Mouse (Mus musculus): Measurements from ENCODE around the gene Rasgef1c. TPM values are rescaled to one million over a fixed set of nuclear protein-coding genes. Genes with fewer than 3 reads are reported as not detected.
A peak's percentile ranks its signal among the peaks of the same experiment; 100 is the strongest.

Gene Rasgef1c
- polyA plus RNA-seq, 1 experiment from 2014 or later = 0.18 TPM

- ATAC-seq (ENCODE audit: insufficient number of reproducible peaks, low FRiP score) = no peak
- H3K4me2 ChIP-seq = no peak overlapping the region
- H3K4me1 ChIP-seq (replicated peaks) = peaks cover 14% of the 10 kb centered on the region
- 92% methylated on average over 3 of the region's 3 CpGs for WGBS
- H3K27me3 ChIP-seq (replicated peaks) = no peaks in the 10 kb centered on the region
- no peak overlapping the region for H3K4me3 ChIP-seq
- peaks cover 59% of the 10 kb centered on the region for H3K36me3 ChIP-seq
- H3K9me3 ChIP-seq (replicated peaks) = no peaks in the 10 kb centered on the region
- H3K27ac ChIP-seq (ENCODE audit: poor library complexity, severe bottlenecking) = no peak overlapping the region
- H3K9ac ChIP-seq = no peak overlapping the region
Observed at GRCm38 (mm10) chr11:49883394-49883793, 18.2 kb upstream of the Rasgef1c start.

- Histone ChIP-seq H3K4me2 (no peak overlapping the region), H3K27me3 (replicated peaks) (0 out of 2 replicates have a peak, but pooled peaks cover 3% of the 10 kb centered on the region), H3K9me3 (replicated peaks) (no peaks in the 10 kb centered on the region), H3K36me3 (peaks cover 32% of the 10 kb centered on the region), H3K4me1 (replicated peaks) (no peaks in the 10 kb centered on the region), H3K9ac (no peak overlapping the region), H3K27ac (ENCODE audit: poor library complexity, severe bottlenecking) (no peak overlapping the region), H3K4me3 (no peak overlapping the region)
- no peak for ATAC-seq (ENCODE audit: insufficient number of reproducible peaks, low FRiP score)
- 74% methylated on average over 5 of the region's 5 CpGs for WGBS
Observed at GRCm38 (mm10) chr11:49888469-49888868, 13.2 kb upstream of the Rasgef1c start.

DNA sequence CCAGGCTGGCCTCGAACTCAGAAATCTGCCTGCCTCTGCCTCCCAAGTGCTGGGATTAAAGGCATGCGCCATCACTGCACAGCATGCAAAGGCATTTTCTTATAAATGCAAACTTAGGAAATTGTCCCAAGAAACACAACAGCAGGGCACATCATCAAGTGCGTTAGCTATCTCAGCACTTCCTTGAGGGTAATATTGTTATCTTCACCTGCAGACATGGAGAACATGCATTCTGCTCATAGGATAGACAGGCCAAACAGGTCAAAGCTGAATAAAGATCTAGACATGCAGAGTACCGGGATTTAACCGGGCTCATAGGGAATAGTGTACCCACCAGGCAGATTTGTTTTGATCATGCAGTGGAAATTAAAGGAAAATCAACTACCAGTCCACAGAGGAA, 9.6 kb upstream of the Rasgef1c start:
- no peaks in the 10 kb centered on the region for H3K9me3 ChIP-seq (replicated peaks)
- H3K4me1 ChIP-seq (replicated peaks) = 0 out of 2 replicates have a peak, but pooled peaks cover 5% of the 10 kb centered on the region
- H3K4me2 ChIP-seq = no peak overlapping the region
- H3K36me3 ChIP-seq = peaks cover 14% of the 10 kb centered on the region
- peaks cover 6% of the 10 kb centered on the region; the same call in 1 of the 2 replicates for H3K27me3 ChIP-seq (replicated peaks)
- WGBS = 82% methylated on average over 5 of the region's 5 CpGs
- ATAC-seq (ENCODE audit: insufficient number of reproducible peaks, low FRiP score) = no peak
- H3K4me3 ChIP-seq = no peak overlapping the region
- no peak overlapping the region for H3K27ac ChIP-seq (ENCODE audit: poor library complexity, severe bottlenecking)
- H3K9ac ChIP-seq = no peak overlapping the region

DNA sequence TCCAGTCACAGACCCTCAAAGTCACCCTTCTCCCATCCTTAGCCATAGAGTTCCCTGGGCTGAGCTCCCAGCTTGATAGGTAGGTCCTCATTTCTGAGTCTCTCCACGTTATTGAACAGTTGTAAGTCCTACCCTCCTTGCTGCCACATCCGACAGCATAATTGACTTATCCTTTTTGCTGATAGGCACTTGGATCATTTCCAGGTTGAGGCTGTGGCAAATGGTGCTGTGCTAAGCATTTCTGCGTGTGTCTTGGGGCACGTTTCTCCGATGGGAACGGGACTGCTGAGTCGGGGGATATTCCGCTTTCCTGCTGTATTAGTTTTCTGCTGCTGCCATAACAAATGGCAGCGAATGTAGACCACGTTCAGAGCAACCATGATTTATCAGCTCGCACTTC, 7.8 kb upstream of the Rasgef1c start:
- no peak overlapping the region for H3K4me2 ChIP-seq
- 0 out of 2 replicates have a peak, but pooled peaks cover 5% of the 10 kb centered on the region for H3K4me1 ChIP-seq (replicated peaks)
- H3K4me3 ChIP-seq = no peak overlapping the region
- ATAC-seq (ENCODE audit: insufficient number of reproducible peaks, low FRiP score) = no peak
- H3K27me3 ChIP-seq (replicated peaks) = peaks cover 11% of the 10 kb centered on the region
- H3K36me3 ChIP-seq = peaks cover 4% of the 10 kb centered on the region; the same call in 1 of the 2 replicates
- peaks cover 5% of the 10 kb centered on the region; the same call in 1 of the 2 replicates for H3K9me3 ChIP-seq (replicated peaks)
- no peak overlapping the region for H3K9ac ChIP-seq
- WGBS = 62% methylated on average over 11 of the region's 11 CpGs
- no peak overlapping the region for H3K27ac ChIP-seq (ENCODE audit: poor library complexity, severe bottlenecking)

- Histone ChIP-seq H3K4me1 (replicated peaks) (0 out of 2 replicates have a peak, but pooled peaks cover 5% of the 10 kb centered on the region), H3K27ac (ENCODE audit: poor library complexity, severe bottlenecking) (no peak overlapping the region), H3K4me2 (no peak overlapping the region), H3K9ac (no peak overlapping the region), H3K9me3 (replicated peaks) (peaks cover 5% of the 10 kb centered on the region; the same call in 1 of the 2 replicates), H3K4me3 (no peak overlapping the region), H3K27me3 (replicated peaks) (peaks cover 33% of the 10 kb centered on the region), H3K36me3 (no peaks in the 10 kb centered on the region)
- 43% methylated on average over 6 of the region's 6 CpGs for WGBS
- ATAC-seq (ENCODE audit: insufficient number of reproducible peaks, low FRiP score) = no peak
Observed at GRCm38 (mm10) chr11:49895966-49896590, 5.6 kb upstream of the Rasgef1c start.

- Histone ChIP-seq H3K4me3 (no peak overlapping the region), H3K4me1 (replicated peaks) (0 out of 2 replicates have a peak, but pooled peaks cover 9% of the 10 kb centered on the region), H3K36me3 (no peaks in the 10 kb centered on the region), H3K9ac (no peak overlapping the region), H3K27ac (ENCODE audit: poor library complexity, severe bottlenecking) (no peak overlapping the region), H3K27me3 (replicated peaks) (peaks cover 58% of the 10 kb centered on the region), H3K4me2 (no peak overlapping the region), H3K9me3 (replicated peaks) (peaks cover 5% of the 10 kb centered on the region; the same call in 1 of the 2 replicates)
- ATAC-seq (ENCODE audit: insufficient number of reproducible peaks, low FRiP score) = no peak
- 43% methylated on average over 6 of the region's 6 CpGs for whole genome bisulfite sequencing
Observed at GRCm38 (mm10) chr11:49900043-49900442, 1.6 kb upstream of the Rasgef1c start.

DNA sequence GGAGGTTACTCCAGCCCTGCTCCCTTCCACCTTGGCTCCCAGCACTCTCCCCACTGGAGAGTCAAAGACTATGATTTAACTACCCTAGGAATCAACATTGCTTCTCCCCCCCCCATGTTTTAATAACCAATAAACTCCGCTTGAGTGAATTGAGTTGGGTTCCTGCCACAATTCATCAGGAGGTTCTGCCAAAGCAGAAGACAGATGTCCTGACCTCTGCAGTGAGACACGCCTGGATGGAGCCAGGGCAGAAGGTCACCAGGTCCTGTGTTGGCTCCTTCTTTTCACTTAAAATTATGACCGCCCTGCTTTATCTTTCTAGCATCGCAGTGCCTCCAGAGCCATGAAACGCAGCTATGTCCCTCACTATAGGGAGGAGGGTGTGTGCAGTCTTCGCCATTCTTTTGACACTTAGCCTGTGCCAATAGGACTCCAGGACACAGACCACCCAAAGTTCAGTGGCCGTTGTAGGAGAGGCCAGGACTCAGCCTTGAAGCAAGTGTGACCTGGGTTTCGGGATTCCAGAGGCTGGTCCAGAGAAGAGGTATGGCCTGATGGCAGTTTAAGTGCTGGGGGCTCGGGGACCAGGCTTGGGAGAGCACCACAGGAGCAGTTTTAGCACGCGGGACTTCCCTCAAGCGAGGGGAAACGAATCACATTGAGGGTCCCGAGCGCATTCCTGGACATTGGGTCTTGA, 525 bp upstream of the Rasgef1c start:
- WGBS = 26% methylated on average over 15 of the region's 15 CpGs
- Histone ChIP-seq H3K4me2 (peak overlapping the region; percentile 100), H3K9ac (peak overlapping the region; percentile 82; the same call in 1 of the 2 replicates), H3K36me3 (no peaks in the 10 kb centered on the region), H3K27ac (ENCODE audit: poor library complexity, severe bottlenecking) (no peak overlapping the region), H3K4me1 (replicated peaks) (0 out of 2 replicates have a peak, but pooled peaks cover 9% of the 10 kb centered on the region), H3K4me3 (peak overlapping the region; percentile 70), H3K9me3 (replicated peaks) (peaks cover 5% of the 10 kb centered on the region; the same call in 1 of the 2 replicates), H3K27me3 (replicated peaks) (peaks cover 58% of the 10 kb centered on the region)
- ATAC-seq (ENCODE audit: insufficient number of reproducible peaks, low FRiP score) = no peak

- H3K36me3 ChIP-seq = no peaks in the 10 kb centered on the region
- H3K4me3 ChIP-seq = no peak overlapping the region
- no peak overlapping the region for H3K27ac ChIP-seq (ENCODE audit: poor library complexity, severe bottlenecking)
- 11% methylated on average over 7 of the region's 7 CpGs for WGBS
- peaks cover 57% of the 10 kb centered on the region for H3K27me3 ChIP-seq (replicated peaks)
- no peak overlapping the region for H3K4me2 ChIP-seq
- ATAC-seq (ENCODE audit: insufficient number of reproducible peaks, low FRiP score) = no peak
- no peak overlapping the region for H3K9ac ChIP-seq
- no peaks in the 10 kb centered on the region for H3K9me3 ChIP-seq (replicated peaks)
- H3K4me1 ChIP-seq (replicated peaks) = 0 out of 2 replicates have a peak, but pooled peaks cover 9% of the 10 kb centered on the region
Observed at GRCm38 (mm10) chr11:49903333-49903732, 1.7 kb downstream of the Rasgef1c start.

- Histone ChIP-seq H3K4me2 (no peak overlapping the region), H3K9ac (no peak overlapping the region), H3K9me3 (replicated peaks) (no peaks in the 10 kb centered on the region), H3K4me3 (no peak overlapping the region), H3K36me3 (no peaks in the 10 kb centered on the region), H3K4me1 (replicated peaks) (peaks cover 6% of the 10 kb centered on the region; the same call in 1 of the 2 replicates), H3K27ac (ENCODE audit: poor library complexity, severe bottlenecking) (no peak overlapping the region), H3K27me3 (replicated peaks) (peaks cover 55% of the 10 kb centered on the region)
- WGBS = 67% methylated on average over 15 of the region's 15 CpGs
- no peak for ATAC-seq (ENCODE audit: insufficient number of reproducible peaks, low FRiP score)
Observed at GRCm38 (mm10) chr11:49918521-49919180, 17.0 kb downstream of the Rasgef1c start.

DNA sequence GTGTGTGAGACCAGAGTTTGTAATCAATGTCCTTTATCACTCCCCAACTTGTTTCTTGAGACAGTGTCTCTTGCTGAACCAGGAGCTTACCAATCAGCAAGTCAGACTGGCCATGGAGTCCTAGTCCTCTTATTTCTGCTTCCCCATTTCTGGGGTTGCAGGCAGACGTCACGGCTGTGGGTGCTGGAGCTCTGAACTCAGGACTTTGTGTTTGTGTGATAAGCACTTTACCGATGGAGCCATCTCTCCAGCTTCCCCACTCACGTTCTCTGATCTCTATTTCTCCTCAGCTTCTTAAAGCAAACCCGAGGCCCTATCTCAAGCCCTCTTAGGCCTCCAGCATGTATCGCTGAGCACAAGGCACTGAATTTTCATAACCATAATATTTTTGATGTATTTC, 17.7 kb downstream of the Rasgef1c start:
- Histone ChIP-seq H3K36me3 (no peaks in the 10 kb centered on the region), H3K4me3 (no peak overlapping the region), H3K4me2 (no peak overlapping the region), H3K27ac (ENCODE audit: poor library complexity, severe bottlenecking) (no peak overlapping the region), H3K9ac (no peak overlapping the region), H3K4me1 (replicated peaks) (peaks cover 6% of the 10 kb centered on the region; the same call in 1 of the 2 replicates), H3K27me3 (replicated peaks) (peaks cover 48% of the 10 kb centered on the region), H3K9me3 (replicated peaks) (no peaks in the 10 kb centered on the region)
- WGBS = 76% methylated on average over 6 of the region's 6 CpGs
- no peak for ATAC-seq (ENCODE audit: insufficient number of reproducible peaks, low FRiP score)

DNA sequence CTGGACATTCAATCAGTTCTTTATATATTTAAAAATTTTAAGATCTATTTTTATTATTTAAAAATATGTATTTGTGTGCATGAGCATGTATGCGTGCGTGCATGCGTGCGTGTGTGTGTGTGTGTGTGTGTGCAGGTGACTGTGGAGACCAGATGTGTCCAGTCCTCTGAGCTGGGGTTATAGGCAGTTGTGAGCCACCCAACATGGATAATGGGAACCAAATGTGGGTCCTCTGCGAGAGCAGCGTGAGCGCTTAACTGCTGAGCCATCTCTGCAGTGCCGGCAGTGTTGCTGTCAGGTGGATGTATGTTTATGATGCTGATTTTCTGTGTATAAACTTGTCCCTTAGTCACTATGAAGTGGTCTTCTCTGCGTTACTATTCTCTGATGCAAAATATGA, 21.9 kb downstream of the Rasgef1c start:
- Histone ChIP-seq H3K27ac (ENCODE audit: poor library complexity, severe bottlenecking) (no peak overlapping the region), H3K36me3 (no peaks in the 10 kb centered on the region), H3K9me3 (replicated peaks) (no peaks in the 10 kb centered on the region), H3K4me3 (no peak overlapping the region), H3K9ac (no peak overlapping the region), H3K4me2 (no peak overlapping the region), H3K4me1 (replicated peaks) (peaks cover 6% of the 10 kb centered on the region; the same call in 1 of the 2 replicates), H3K27me3 (replicated peaks) (peaks cover 58% of the 10 kb centered on the region)
- ATAC-seq (ENCODE audit: insufficient number of reproducible peaks, low FRiP score) = no peak
- 88% methylated on average over 9 of the region's 9 CpGs for WGBS
